Mouse (Mus musculus) adrenal gland, adult (tissue): ENCODE measurements around the gene Smarca5.

Experiments used
- DNase-seq, 2 experiments: peaks; one replicate each; pipeline ENCODE4 v3.0.0; 2022 to 2023; ENCODE audit warnings: low spot score in 1 of 2; ENCODE audit not compliant: inconsistent age in 2 of 2

Gene Smarca5

GRCm38 (mm10) chr8:80669277-80669901, 69.9 kb downstream of the Smarca5 start:
- DNase-seq, result no peak

DNA sequence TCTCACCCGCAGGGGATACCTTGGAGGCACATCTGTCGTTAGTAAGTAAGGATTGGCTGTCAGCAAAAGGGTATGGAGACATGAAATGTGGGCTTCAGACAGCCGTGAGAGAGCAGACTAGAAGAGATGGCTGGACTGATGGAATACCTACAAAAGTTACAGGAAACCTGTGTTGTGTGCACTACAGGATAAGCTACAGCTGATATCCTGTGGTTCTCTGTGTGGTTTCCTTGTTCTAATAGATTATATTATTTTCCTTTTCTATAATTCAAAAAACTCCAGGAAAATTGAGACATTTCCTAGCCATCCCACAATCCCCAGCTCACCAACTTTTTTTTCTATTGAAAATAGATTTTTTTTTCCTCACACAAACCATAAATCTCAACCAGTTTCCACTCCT, 75.8 kb downstream of the Smarca5 start:
- DNase-seq, result no peak

- no peak for DNase-seq
Measured at GRCm38 (mm10) chr8:80661055-80661454, 78.2 kb downstream of the Smarca5 start.

DNA sequence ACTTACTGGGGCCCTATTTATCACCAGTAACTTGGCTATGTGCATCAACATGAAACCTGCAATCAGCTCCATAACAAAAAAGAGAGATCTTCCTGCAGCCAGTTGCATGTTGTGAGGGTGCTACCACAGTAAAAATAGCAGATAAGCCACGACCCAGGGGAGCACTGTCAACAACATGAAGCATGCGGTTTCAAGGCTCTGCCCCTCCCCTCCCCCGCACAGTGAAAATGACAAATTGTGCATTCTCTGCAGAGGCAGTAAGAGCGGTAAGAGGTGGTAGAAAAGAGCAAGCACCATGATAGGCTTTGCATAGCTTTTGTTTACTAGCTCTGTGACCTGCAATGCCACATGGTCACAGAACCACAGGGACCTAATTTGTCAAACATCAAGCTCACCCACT, 81.7 kb downstream of the Smarca5 start:
- peak in 1 of 2 experiments; percentile 40 for DNase-seq
